ENCODE assay signal across 22 mouse cellular contexts in the genomic region with DNA sequence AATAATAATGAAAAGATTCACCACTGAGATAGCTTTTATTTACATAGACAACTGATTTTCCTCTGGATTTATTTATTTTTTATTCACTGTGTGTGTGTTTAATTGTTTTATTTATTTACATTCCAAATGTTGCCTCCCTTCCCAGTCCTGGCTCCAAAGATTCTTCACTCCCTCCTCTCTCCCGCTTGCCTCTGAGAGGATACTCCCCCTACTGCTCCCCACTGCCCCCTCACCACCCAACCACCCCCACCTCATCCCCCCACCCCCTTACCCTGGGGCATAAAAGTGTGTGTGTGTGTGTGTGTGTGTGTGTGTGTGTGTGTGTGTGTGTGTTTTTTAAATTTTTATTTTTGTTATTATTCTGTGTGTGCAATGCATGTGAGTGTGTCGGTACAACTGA. TPM values are rescaled to one million over a fixed set of nuclear protein-coding genes. Genes with fewer than 3 reads are reported as not detected.
A peak's percentile ranks its signal among the peaks of the same experiment; 100 is the strongest.
DNase-seq lines count a peak whose midpoint lies in the region; ATAC-seq and TF ChIP-seq lines count a peak whose summit lies in the region.
"Had no signal": no experiment of that assay in that cellular context is flagged by ENCODE, and none has a peak within 500 bp of the region (broad histone marks: within the 10 kb centered on the region; RNA-seq: fewer than 3 reads in every experiment).

No protein-coding gene starts in this region.

- H3K9me3 ChIP-seq in embryonic facial prominence, embryonic 13.5 days: no peaks in the 10 kb centered on the region
- no peaks in the 10 kb centered on the region for H3K9me3 ChIP-seq in embryonic facial prominence, embryonic 10.5 days
- H3K9me3 ChIP-seq in intestine, embryonic 15.5 days: no peaks in the 10 kb centered on the region
- no peaks in the 10 kb centered on the region for H3K9me3 ChIP-seq in intestine, postnatal 0 days (ENCODE audit: control insufficient read depth)
- no peaks in the 10 kb centered on the region for H3K9me3 ChIP-seq in midbrain, embryonic 10.5 days (replicated peaks)
- H3K9me3 ChIP-seq in midbrain, postnatal 0 days (ENCODE audit: low read length): no peaks in the 10 kb centered on the region
- no peaks in the 10 kb centered on the region for H3K9me3 ChIP-seq in stomach, embryonic 16.5 days (replicated peaks; ENCODE audit: control insufficient read depth, low read length)
- H3K9me3 ChIP-seq: embryonic facial prominence, embryonic 15.5 days; heart, embryonic 15.5 days; liver, embryonic 12.5 days; megakaryocyte, embryonic 14.5 days; neural tube, embryonic 12.5 days had no signal

- no peak overlapping the region for H3K27ac ChIP-seq in embryonic facial prominence, embryonic 13.5 days
- no peak overlapping the region for H3K27ac ChIP-seq in embryonic facial prominence, embryonic 10.5 days (replicated peaks)
- H3K27ac ChIP-seq in intestine, embryonic 15.5 days: no peak overlapping the region
- H3K27ac ChIP-seq in intestine, postnatal 0 days (ENCODE audit: low read depth, low read length): no peak overlapping the region
- peak overlapping the region; percentile 83 for H3K27ac ChIP-seq in midbrain, embryonic 10.5 days (replicated peaks)
- no peak overlapping the region for H3K27ac ChIP-seq in midbrain, postnatal 0 days (ENCODE audit: low read depth, low read length)
- H3K27ac ChIP-seq in stomach, embryonic 16.5 days (ENCODE audit: low read length): peak overlapping the region; percentile 64
- H3K27ac ChIP-seq in cerebellum, adult 2 months (ENCODE audit: insufficient read depth, low read length): no peak overlapping the region
- H3K27ac ChIP-seq: embryonic facial prominence, embryonic 15.5 days; heart, embryonic 15.5 days; liver, embryonic 12.5 days; neural tube, embryonic 12.5 days had no signal

- 27% methylated on average over 2 of the region's 2 CpGs for WGBS in embryonic facial prominence, embryonic 13.5 days
- 32% methylated on average over 2 of the region's 2 CpGs for WGBS in embryonic facial prominence, embryonic 10.5 days
- WGBS in intestine, embryonic 15.5 days: 46% methylated on average over 2 of the region's 2 CpGs
- WGBS in intestine, postnatal 0 days: 53% methylated on average over 2 of the region's 2 CpGs
- 33% methylated on average over 2 of the region's 2 CpGs for whole genome bisulfite sequencing in midbrain, embryonic 10.5 days
- WGBS in midbrain, postnatal 0 days: 25% methylated on average over 2 of the region's 2 CpGs
- 51% methylated on average over 2 of the region's 2 CpGs for WGBS in stomach, embryonic 16.5 days
- 83% methylated on average over 2 of the region's 2 CpGs for WGBS in cerebellum, adult 2 months

- H3K4me2 ChIP-seq in embryonic facial prominence, embryonic 13.5 days: 0 out of 2 replicates have a peak overlapping the region, but pooled peaks have one; percentile 46
- H3K4me2 ChIP-seq in intestine, embryonic 15.5 days (replicated peaks): no peak overlapping the region
- H3K4me2 ChIP-seq in intestine, postnatal 0 days (replicated peaks; ENCODE audit: low read depth): no peak overlapping the region
- no peak overlapping the region for H3K4me2 ChIP-seq in midbrain, postnatal 0 days (ENCODE audit: low read depth, low read length, poor library complexity, severe bottlenecking)
- no peak overlapping the region for H3K4me2 ChIP-seq in stomach, embryonic 16.5 days (ENCODE audit: low read depth, low read length)
- H3K4me2 ChIP-seq: liver, embryonic 12.5 days had no signal

- TF ChIP-seq CTCF in intestine, postnatal 0 days (IDR thresholded peaks at IDR 0.05; ENCODE audit: low read depth): no peak
- TF ChIP-seq CTCF in midbrain, postnatal 0 days (IDR thresholded peaks at IDR 0.05): no peak
- no peak for TF ChIP-seq CTCF in cerebellum, adult 2 months (IDR thresholded peaks at IDR 0.05; ENCODE audit: borderline replicate concordance, insufficient read depth, low read depth, low read length)

- peaks cover 16% of the 10 kb centered on the region for H3K4me1 ChIP-seq in embryonic facial prominence, embryonic 13.5 days
- peaks cover 20% of the 10 kb centered on the region for H3K4me1 ChIP-seq in embryonic facial prominence, embryonic 10.5 days
- H3K4me1 ChIP-seq in intestine, embryonic 15.5 days (replicated peaks): no peaks in the 10 kb centered on the region
- H3K4me1 ChIP-seq in intestine, postnatal 0 days (replicated peaks; ENCODE audit: control insufficient read depth, insufficient read depth, low read length): 0 out of 2 replicates have a peak, but pooled peaks cover 7% of the 10 kb centered on the region
- peaks cover 59% of the 10 kb centered on the region for H3K4me1 ChIP-seq in midbrain, embryonic 10.5 days
- 0 out of 2 replicates have a peak, but pooled peaks cover 2% of the 10 kb centered on the region for H3K4me1 ChIP-seq in midbrain, postnatal 0 days (ENCODE audit: insufficient read depth, low read length)
- H3K4me1 ChIP-seq in stomach, embryonic 16.5 days (ENCODE audit: control insufficient read depth, insufficient read depth, low read length): no peaks in the 10 kb centered on the region
- no peaks in the 10 kb centered on the region for H3K4me1 ChIP-seq in cerebellum, adult 2 months (ENCODE audit: control insufficient read depth, insufficient read depth, low read length)
- H3K4me1 ChIP-seq: liver, embryonic 12.5 days; megakaryocyte, embryonic 14.5 days had no signal

- DNase-seq in embryonic facial prominence, embryonic 10.5 days (ENCODE audit: low spot score): no peak
- DNase-seq in midbrain, embryonic 10.5 days (ENCODE audit: low spot score): no peak
- DNase-seq in midbrain, postnatal 0 days (ENCODE audit: low spot score): no peak
- DNase-seq in cerebellum, adult 2 months: no peak
- DNase-seq: adrenal gland, postnatal 14 days; cerebellum, adult 8-10 months; cerebellum, postnatal 36 days; embryo, embryonic 11 days; heart, postnatal 4 days; kidney, adult 9 months; lung, embryonic 14.5 days; right cerebral cortex, postnatal 14 days; thymus, postnatal 25 days had no signal

- no peak for ATAC-seq in embryonic facial prominence, embryonic 13.5 days (ENCODE audit: insufficient number of reproducible peaks, insufficient read depth, low FRiP score, low TSS enrichment, low read depth)
- ATAC-seq in intestine, embryonic 15.5 days: peak; percentile 40; the same call in 1 of the 2 replicates
- ATAC-seq in intestine, postnatal 0 days: no peak
- ATAC-seq in midbrain, postnatal 0 days (ENCODE audit: low FRiP score): no peak
- ATAC-seq in stomach, embryonic 16.5 days (ENCODE audit: insufficient read depth, low FRiP score): no peak
- ATAC-seq: liver, embryonic 12.5 days had no signal

- no peaks in the 10 kb centered on the region for H3K36me3 ChIP-seq in embryonic facial prominence, embryonic 13.5 days
- H3K36me3 ChIP-seq in embryonic facial prominence, embryonic 10.5 days (replicated peaks): no peaks in the 10 kb centered on the region
- H3K36me3 ChIP-seq in intestine, embryonic 15.5 days: no peaks in the 10 kb centered on the region
- H3K36me3 ChIP-seq in intestine, postnatal 0 days (ENCODE audit: control insufficient read depth, insufficient read depth): no peaks in the 10 kb centered on the region
- no peaks in the 10 kb centered on the region for H3K36me3 ChIP-seq in midbrain, embryonic 10.5 days
- no peaks in the 10 kb centered on the region for H3K36me3 ChIP-seq in midbrain, postnatal 0 days (ENCODE audit: insufficient read depth, low read length)
- no peaks in the 10 kb centered on the region for H3K36me3 ChIP-seq in stomach, embryonic 16.5 days (ENCODE audit: control insufficient read depth, insufficient read depth, low read length)
- H3K36me3 ChIP-seq: embryonic facial prominence, embryonic 15.5 days; heart, embryonic 15.5 days; liver, embryonic 12.5 days; neural tube, embryonic 12.5 days had no signal

- H3K27me3 ChIP-seq in embryonic facial prominence, embryonic 13.5 days: peaks cover 45% of the 10 kb centered on the region
- peaks cover 69% of the 10 kb centered on the region for H3K27me3 ChIP-seq in embryonic facial prominence, embryonic 10.5 days (replicated peaks; ENCODE audit: low read depth, poor library complexity, severe bottlenecking)
- 0 out of 2 replicates have a peak, but pooled peaks cover 4% of the 10 kb centered on the region for H3K27me3 ChIP-seq in intestine, embryonic 15.5 days (replicated peaks)
- H3K27me3 ChIP-seq in intestine, postnatal 0 days (replicated peaks; ENCODE audit: control insufficient read depth, insufficient read depth, low read length): peaks cover 12% of the 10 kb centered on the region; the same call in 1 of the 2 replicates
- peaks cover 56% of the 10 kb centered on the region for H3K27me3 ChIP-seq in midbrain, embryonic 10.5 days (ENCODE audit: low read depth, poor library complexity, severe bottlenecking)
- no peaks in the 10 kb centered on the region for H3K27me3 ChIP-seq in midbrain, postnatal 0 days (ENCODE audit: insufficient read depth, low read length)
- peaks cover 7% of the 10 kb centered on the region; the same call in 1 of the 2 replicates for H3K27me3 ChIP-seq in stomach, embryonic 16.5 days (ENCODE audit: control insufficient read depth, insufficient read depth, low read length)
- no peaks in the 10 kb centered on the region; the same call in 1 of the 2 replicates for H3K27me3 ChIP-seq in cerebellum, adult 2 months (ENCODE audit: control insufficient read depth, insufficient read depth, low read length)

- no peak overlapping the region for H3K9ac ChIP-seq in embryonic facial prominence, embryonic 13.5 days
- no peak overlapping the region for H3K9ac ChIP-seq in intestine, embryonic 15.5 days
- no peak overlapping the region for H3K9ac ChIP-seq in intestine, postnatal 0 days (ENCODE audit: low read depth, low read length)
- no peak overlapping the region for H3K9ac ChIP-seq in midbrain, postnatal 0 days (replicated peaks; ENCODE audit: low read length, poor library complexity, severe bottlenecking)
- H3K9ac ChIP-seq in stomach, embryonic 16.5 days (ENCODE audit: low read length): no peak overlapping the region
- H3K9ac ChIP-seq: embryonic facial prominence, embryonic 15.5 days; heart, embryonic 15.5 days; liver, embryonic 12.5 days; lung, embryonic 14.5 days; neural tube, embryonic 12.5 days had no signal

- H3K4me3 ChIP-seq in embryonic facial prominence, embryonic 13.5 days: no peak overlapping the region
- no peak overlapping the region for H3K4me3 ChIP-seq in embryonic facial prominence, embryonic 10.5 days
- H3K4me3 ChIP-seq in intestine, embryonic 15.5 days (replicated peaks): no peak overlapping the region
- H3K4me3 ChIP-seq in intestine, postnatal 0 days (ENCODE audit: low read depth, low read length): no peak overlapping the region
- H3K4me3 ChIP-seq in midbrain, embryonic 10.5 days: peak overlapping the region; percentile 44; the same call in 1 of the 2 replicates
- no peak overlapping the region for H3K4me3 ChIP-seq in midbrain, postnatal 0 days (ENCODE audit: low read depth, low read length)
- H3K4me3 ChIP-seq in stomach, embryonic 16.5 days (replicated peaks; ENCODE audit: low read length): no peak overlapping the region
- H3K4me3 ChIP-seq in cerebellum, adult 2 months (replicated peaks; ENCODE audit: insufficient read depth, low read depth, low read length): no peak overlapping the region
- H3K4me3 ChIP-seq: heart, embryonic 15.5 days; liver, embryonic 12.5 days; megakaryocyte, embryonic 14.5 days; neural tube, embryonic 12.5 days had no signal

- TF ChIP-seq POLR2A in cerebellum, adult 2 months (IDR thresholded peaks at IDR 0.05; ENCODE audit: borderline replicate concordance, insufficient read depth, low read length): no peak

RNA-seq across cellular contexts. Expression of a gene that starts 46.4 kb away (rescaled TPM):
- 5.5 and 6.1 TPM in 2 replicates for polyA plus RNA-seq in embryonic facial prominence, embryonic 13.5 days (2015; fragmentation: Nextera tagmentation; extraction: Ambion mirVana)
- polyA plus RNA-seq in embryonic facial prominence, embryonic 10.5 days (2016; fragmentation: Nextera tagmentation; extraction: Ambion mirVana): 0.45 and 1.1 TPM in 2 replicates
- polyA plus RNA-seq in intestine, embryonic 15.5 days (2015; fragmentation: Nextera tagmentation; extraction: Ambion mirVana): 0.21 and 0.25 TPM in 2 replicates
- 0.74 and 0.98 TPM in 2 replicates for polyA plus RNA-seq in intestine, postnatal 0 days (2015; fragmentation: Nextera tagmentation; extraction: Ambion mirVana)
- 0.35 TPM in 1 of 2 replicates, not detected in the other for polyA plus RNA-seq in midbrain, embryonic 10.5 days (2016; fragmentation: Nextera tagmentation; extraction: Ambion mirVana)
- total RNA-seq in midbrain, postnatal 0 days (2014; rRNA removed): 11.2 and 16.3 TPM in 2 replicates
- 35.2 and 37.7 TPM in 2 replicates for polyA plus RNA-seq in midbrain, postnatal 0 days (2015; fragmentation: Nextera tagmentation; extraction: Ambion mirVana)
- 0.74 and 0.81 TPM in 2 replicates for polyA plus RNA-seq in stomach, embryonic 16.5 days (2015; fragmentation: Nextera tagmentation; extraction: Ambion mirVana)
- 74.3 and 79.5 TPM in 2 replicates for polyA plus RNA-seq in cerebellum, adult 2 months (2012; rRNA removed)
- total RNA-seq: heart, postnatal 4 days had no signal

Comparison
In these comparisons a context has a peak if more than half of its experiments do, and no peak if none do; other contexts are left out.
1. H3K27ac ChIP-seq: peak in midbrain, embryonic 10.5 days (single experiment) and stomach, embryonic 16.5 days (single experiment); none in embryonic facial prominence, embryonic 13.5 days (single experiment), embryonic facial prominence, embryonic 10.5 days (single experiment), intestine, embryonic 15.5 days (single experiment), intestine, postnatal 0 days (single experiment), midbrain, postnatal 0 days (single experiment) and cerebellum, adult 2 months (single experiment).